Comparison of ENCODE assay signal across 27 mouse cellular contexts in genomic region chr3:89859936-89860335, GRCm38 (mm10). TPM values are rescaled to one million over a fixed set of nuclear protein-coding genes. Genes with fewer than 3 reads are reported as not detected.
DNase-seq lines count a peak whose midpoint lies in the region; ATAC-seq and TF ChIP-seq lines count a peak whose summit lies in the region.
"Had no signal": no experiment of that assay in that cellular context is flagged by ENCODE, and none has a peak within 500 bp of the region (broad histone marks: within the 10 kb centered on the region; RNA-seq: fewer than 3 reads in every experiment).

No protein-coding gene starts in this region.

- 0 out of 2 replicates have a peak, but pooled peaks have one; percentile 3 for TF ChIP-seq CTCF in liver, postnatal 0 days (IDR thresholded peaks at IDR 0.05; ENCODE audit: low read depth)

- ATAC-seq in liver, postnatal 0 days: no peak
- peak; percentile 59 for ATAC-seq in CD4-positive, CD25-positive, alpha-beta regulatory T cell, adult 4 months
- ATAC-seq in inflammation-experienced regulatory T-cells, adult 6 months: peak; percentile 16
- ATAC-seq: Patski had no signal

- H3K36me3 ChIP-seq in liver, postnatal 0 days (replicated peaks; ENCODE audit: insufficient read depth, low read length): no peaks in the 10 kb centered on the region
- H3K36me3 ChIP-seq: embryonic facial prominence, embryonic 15.5 days; forebrain, embryonic 15.5 days; G1E; limb, embryonic 15.5 days; liver, embryonic 15.5 days; midbrain, embryonic 10.5 days had no signal

- no peak overlapping the region for H3K9ac ChIP-seq in liver, postnatal 0 days (replicated peaks)
- H3K9ac ChIP-seq: embryonic facial prominence, embryonic 15.5 days; forebrain, embryonic 15.5 days; heart, embryonic 12.5 days; limb, embryonic 15.5 days; liver, embryonic 15.5 days had no signal

- H3K4me1 ChIP-seq in liver, postnatal 0 days (ENCODE audit: insufficient read depth): peaks cover 14% of the 10 kb centered on the region

- no peak for TF ChIP-seq EP300 in liver, postnatal 0 days (IDR thresholded peaks at IDR 0.05; ENCODE audit: low read depth)

- no peak overlapping the region for H3K4me3 ChIP-seq in liver, postnatal 0 days (ENCODE audit: low read depth, low read length)
- H3K4me3 ChIP-seq: embryonic facial prominence, embryonic 15.5 days; forebrain, embryonic 15.5 days; heart, embryonic 12.5 days; limb, embryonic 15.5 days; liver, embryonic 15.5 days; midbrain, embryonic 10.5 days had no signal

- DNase-seq in liver, postnatal 0 days: no peak
- DNase-seq in liver: no peak
- DNase-seq in A20 (ENCODE audit: low read depth, low spot score): peak; percentile 38
- DNase-seq in embryo, embryonic 10.5 days (ENCODE audit: low spot score): no peak
- DNase-seq in layer of hippocampus, postnatal 14 days (ENCODE audit: low spot score in 2 of 2): no peak
- DNase-seq: adrenal gland, postnatal 10 days; cerebellum, adult 2 months; cerebellum, postnatal 25 days; embryo, embryonic 11 days; gastrocnemius, postnatal 10 days; heart, adult 18-20 months; heart, postnatal 10 days; kidney, adult 8-10 months; kidney, postnatal 25 days; left cerebral cortex, postnatal 4 days; right cerebral cortex, postnatal 14 days; thymus, adult 2 months had no signal

- H3K27ac ChIP-seq in liver, postnatal 0 days (ENCODE audit: low read depth): no peak overlapping the region
- H3K27ac ChIP-seq: embryonic facial prominence, embryonic 15.5 days; limb, embryonic 15.5 days; liver, embryonic 15.5 days; midbrain, embryonic 10.5 days had no signal

- no peak overlapping the region for H3K4me2 ChIP-seq in liver, postnatal 0 days (ENCODE audit: low read depth, low read length)
- H3K4me2 ChIP-seq: embryonic facial prominence, embryonic 15.5 days; forebrain, embryonic 15.5 days; heart, embryonic 12.5 days; limb, embryonic 15.5 days; liver, embryonic 15.5 days had no signal

- H3K9me3 ChIP-seq in liver, postnatal 0 days (ENCODE audit: low read length): no peaks in the 10 kb centered on the region
- H3K9me3 ChIP-seq: embryonic facial prominence, embryonic 15.5 days; forebrain, embryonic 15.5 days; limb, embryonic 15.5 days; liver, embryonic 15.5 days had no signal

- H3K27me3 ChIP-seq in liver, postnatal 0 days (ENCODE audit: insufficient read depth, low read length): no peaks in the 10 kb centered on the region
- H3K27me3 ChIP-seq: embryonic facial prominence, embryonic 15.5 days; forebrain, embryonic 15.5 days; heart, embryonic 12.5 days; limb, embryonic 15.5 days; Patski had no signal

- WGBS in liver, postnatal 0 days (ENCODE audit: insufficient replicate concordance): 52% methylated on average over 3 of the region's 3 CpGs

RNA-seq across cellular contexts. Expression of gene She, which starts 28.8 kb away (rescaled TPM):
- polyA plus RNA-seq in liver, postnatal 0 days (2015; fragmentation: Nextera tagmentation; extraction: Ambion mirVana): 0.92 and 1.00 TPM in 2 replicates
- 10 to 100 TPM in 1 of 2 experiments, 1 to 10 TPM in 1; 8.9 to 12.5 TPM for polyA plus RNA-seq in CD4-positive, CD25-positive, alpha-beta regulatory T cell, adult 4 months (2017; shearing (Covaris generic))
- polyA plus RNA-seq in inflammation-experienced regulatory T-cells, adult 6 months (2017; shearing (Covaris generic)): 10 to 100 TPM in 1 of 3 experiments, 1 to 10 TPM in 2; 3.3 to 10.1 (median 9.1) TPM
- total RNA-seq in layer of hippocampus, postnatal 14 days (2021): 1 to 10 TPM; 3.4 to 3.5 TPM
- total RNA-seq: G1E had no signal
- polyA plus RNA-seq: G1E had no signal

RNA-seq across cellular contexts. Expression of gene Il6ra, which starts 53.1 kb away (rescaled TPM):
- 10.2 and 11.8 TPM in 2 replicates for polyA plus RNA-seq in liver, postnatal 0 days (2015; fragmentation: Nextera tagmentation; extraction: Ambion mirVana)
- 10 to 100 TPM; 18.3 to 20.4 TPM for polyA plus RNA-seq in CD4-positive, CD25-positive, alpha-beta regulatory T cell, adult 4 months (2017; shearing (Covaris generic))
- polyA plus RNA-seq in inflammation-experienced regulatory T-cells, adult 6 months (2017; shearing (Covaris generic)): 10 to 100 TPM in 2 of 3 experiments, 1 to 10 TPM in 1; 4.6 to 23.5 (median 19.0) TPM
- total RNA-seq in layer of hippocampus, postnatal 14 days (2021): 1 to 10 TPM; 5.0 to 6.1 TPM
- polyA plus RNA-seq: G1E had no signal
